Mouse (Mus musculus): ENCODE data around the gene Iqce.

DNA sequence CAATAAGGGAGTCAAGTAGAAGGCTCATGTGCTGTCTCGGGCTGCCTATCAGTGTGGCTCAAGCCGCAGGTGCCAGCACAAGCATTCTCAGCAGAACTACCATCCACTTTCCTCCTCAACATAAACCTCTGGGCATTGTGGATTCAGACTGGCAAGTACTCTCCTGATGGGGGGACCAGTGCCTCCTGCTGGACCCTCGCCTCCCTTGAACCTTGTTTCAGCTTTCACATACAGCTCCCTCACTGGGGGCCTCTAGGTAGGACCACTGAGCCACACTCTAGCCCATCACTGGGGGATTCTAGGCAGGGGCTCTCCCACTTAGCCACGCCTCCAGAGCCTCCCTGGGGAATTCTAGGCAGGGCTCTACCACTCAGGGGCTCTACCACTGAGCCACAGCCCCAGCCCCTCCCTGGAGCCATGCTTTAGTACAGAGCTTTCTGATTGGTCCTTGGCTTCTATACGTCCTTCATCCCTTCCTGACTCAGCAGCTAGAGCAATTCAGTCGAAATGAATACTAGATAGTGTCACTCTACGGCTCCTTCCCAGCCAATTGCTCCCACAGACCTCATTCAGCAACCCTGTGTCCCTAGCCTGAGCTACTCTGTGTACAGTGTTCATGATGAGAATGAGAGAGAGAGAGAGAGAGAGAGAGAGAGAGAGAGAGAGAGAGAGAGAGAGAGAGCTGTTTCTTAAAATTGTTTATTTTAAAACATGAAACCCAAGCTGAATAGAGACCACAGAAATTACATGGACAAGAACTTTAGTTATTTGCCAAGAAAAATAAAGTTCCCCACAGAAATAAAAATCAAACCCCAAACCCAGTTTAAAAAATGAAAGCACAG is 82.1 kb downstream of the Iqce start:
- TF ChIP-seq CTCF (conservative IDR thresholded peaks at IDR 0.05; ENCODE audit: insufficient read depth, insufficient read length, low read depth, low read length), result no peak
- no peak for TF ChIP-seq POLR2A (IDR thresholded peaks at IDR 0.05; ENCODE audit: low read depth, low read length)
